Mouse (Mus musculus): Measurements from ENCODE around the gene Srl. TPM values are rescaled to one million over a fixed set of nuclear protein-coding genes. Genes with fewer than 3 reads are reported as not detected.

Gene Srl
- polyA plus RNA-seq, 2 experiments: 44.2 to 53.7 TPM

- 54% methylated on average over 2 of the region's 2 CpGs for WGBS
- H3K4me3 ChIP-seq (replicated peaks; ENCODE audit: low read length): no peak overlapping the region
- no peak overlapping the region for H3K4me2 ChIP-seq (replicated peaks; ENCODE audit: low read depth, low read length, severe bottlenecking)
- no peaks in the 10 kb centered on the region for H3K36me3 ChIP-seq (ENCODE audit: control insufficient read depth, insufficient read depth, low read length)
- no peaks in the 10 kb centered on the region for H3K27me3 ChIP-seq (ENCODE audit: control insufficient read depth, insufficient read depth, low read length)
- DNase-seq (ENCODE audit: low spot score) (no peak), ATAC-seq (ENCODE audit: low FRiP score, low read depth) (no peak)
- no peaks in the 10 kb centered on the region for H3K4me1 ChIP-seq (ENCODE audit: control insufficient read depth, insufficient read depth, low read length)
- no peaks in the 10 kb centered on the region for H3K9me3 ChIP-seq (ENCODE audit: control insufficient read depth, low read length)
- TF ChIP-seq POLR2A (IDR thresholded peaks at IDR 0.05; ENCODE audit: borderline replicate concordance, extremely low read depth, insufficient read depth, insufficient read length): no peak
- H3K27ac ChIP-seq (replicated peaks; ENCODE audit: low read depth, low read length): no peak overlapping the region
- H3K9ac ChIP-seq (ENCODE audit: low read depth, low read length, severe bottlenecking): no peak overlapping the region
Observed at GRCm38 (mm10) chr16:4576873-4577272, 35.3 kb upstream of the Srl start.

- H3K27ac ChIP-seq (replicated peaks; ENCODE audit: low read depth, low read length): no peak overlapping the region
- H3K4me3 ChIP-seq (replicated peaks; ENCODE audit: low read length): no peak overlapping the region
- DNase-seq (ENCODE audit: low spot score) (no peak), ATAC-seq (ENCODE audit: low FRiP score, low read depth) (no peak)
- H3K9me3 ChIP-seq (ENCODE audit: control insufficient read depth, low read length): no peaks in the 10 kb centered on the region
- peaks cover 2% of the 10 kb centered on the region for H3K4me1 ChIP-seq (ENCODE audit: control insufficient read depth, insufficient read depth, low read length)
- no peaks in the 10 kb centered on the region for H3K36me3 ChIP-seq (ENCODE audit: control insufficient read depth, insufficient read depth, low read length)
- WGBS: 17% methylated on average over 2 of the region's 2 CpGs
- TF ChIP-seq POLR2A (IDR thresholded peaks at IDR 0.05; ENCODE audit: borderline replicate concordance, extremely low read depth, insufficient read depth, insufficient read length): no peak
- H3K4me2 ChIP-seq (replicated peaks; ENCODE audit: low read depth, low read length, severe bottlenecking): no peak overlapping the region
- no peaks in the 10 kb centered on the region for H3K27me3 ChIP-seq (ENCODE audit: control insufficient read depth, insufficient read depth, low read length)
- no peak overlapping the region; the same call in 1 of the 2 replicates for H3K9ac ChIP-seq (ENCODE audit: low read depth, low read length, severe bottlenecking)
Observed at GRCm38 (mm10) chr16:4576038-4576437, 34.4 kb upstream of the Srl start.

- H3K4me3 ChIP-seq (replicated peaks; ENCODE audit: low read length): no peak overlapping the region
- H3K27me3 ChIP-seq (ENCODE audit: control insufficient read depth, insufficient read depth, low read length): no peaks in the 10 kb centered on the region
- H3K4me1 ChIP-seq (ENCODE audit: control insufficient read depth, insufficient read depth, low read length): peaks cover 10% of the 10 kb centered on the region
- H3K9ac ChIP-seq (ENCODE audit: low read depth, low read length, severe bottlenecking): no peak overlapping the region
- no peaks in the 10 kb centered on the region for H3K36me3 ChIP-seq (ENCODE audit: control insufficient read depth, insufficient read depth, low read length)
- DNase-seq (ENCODE audit: low spot score) (no peak), ATAC-seq (ENCODE audit: low FRiP score, low read depth) (peak; percentile 21; the same call in 1 of the 2 replicates)
- H3K4me2 ChIP-seq (replicated peaks; ENCODE audit: low read depth, low read length, severe bottlenecking): no peak overlapping the region
- no peaks in the 10 kb centered on the region for H3K9me3 ChIP-seq (ENCODE audit: control insufficient read depth, low read length)
- H3K27ac ChIP-seq (replicated peaks; ENCODE audit: low read depth, low read length): no peak overlapping the region
- 30% methylated on average over 4 of the region's 4 CpGs for WGBS
- TF ChIP-seq POLR2A (IDR thresholded peaks at IDR 0.05; ENCODE audit: borderline replicate concordance, extremely low read depth, insufficient read depth, insufficient read length): no peak
Observed at GRCm38 (mm10) chr16:4570737-4571136, 29.1 kb upstream of the Srl start.

- H3K4me2 ChIP-seq (replicated peaks; ENCODE audit: low read depth, low read length, severe bottlenecking): no peak overlapping the region
- TF ChIP-seq POLR2A (IDR thresholded peaks at IDR 0.05; ENCODE audit: borderline replicate concordance, extremely low read depth, insufficient read depth, insufficient read length): no peak
Observed at GRCm38 (mm10) chr16:4567912-4568311, 26.3 kb upstream of the Srl start.

GRCm38 (mm10) chr16:4560145-4560952 lies 18.7 kb upstream of the Srl start:
- H3K4me2 ChIP-seq (replicated peaks; ENCODE audit: low read depth, low read length, severe bottlenecking): peak overlapping the region; percentile 78
- 0 out of 2 replicates have a peak, but pooled peaks have one; percentile 28 for TF ChIP-seq POLR2A (IDR thresholded peaks at IDR 0.05; ENCODE audit: borderline replicate concordance, extremely low read depth, insufficient read depth, insufficient read length)
- H3K36me3 ChIP-seq (ENCODE audit: control insufficient read depth, insufficient read depth, low read length): no peaks in the 10 kb centered on the region
- H3K9me3 ChIP-seq (ENCODE audit: control insufficient read depth, low read length): no peaks in the 10 kb centered on the region
- peak; percentile 73 for DNase-seq (ENCODE audit: low spot score)
- peak; percentile 21; the same call in 1 of the 2 replicates for ATAC-seq (ENCODE audit: low FRiP score, low read depth)
- H3K4me1 ChIP-seq (ENCODE audit: control insufficient read depth, insufficient read depth, low read length): peaks cover 17% of the 10 kb centered on the region
- WGBS: 1% methylated on average over 36 of the region's 43 CpGs
- peak overlapping the region; percentile 77 for H3K9ac ChIP-seq (ENCODE audit: low read depth, low read length, severe bottlenecking)
- no peaks in the 10 kb centered on the region for H3K27me3 ChIP-seq (ENCODE audit: control insufficient read depth, insufficient read depth, low read length)
- H3K27ac ChIP-seq (replicated peaks; ENCODE audit: low read depth, low read length): peak overlapping the region; percentile 93
- H3K4me3 ChIP-seq (replicated peaks; ENCODE audit: low read length): peak overlapping the region; percentile 81

More at GRCm38 (mm10) chr16:4567912-4568311, 26.3 kb upstream of the Srl start:
- 24% methylated on average over 4 of the region's 4 CpGs for WGBS
- no peak; the same call in 1 of the 2 replicates for ATAC-seq (ENCODE audit: low FRiP score, low read depth)
- 0 out of 2 replicates have a peak overlapping the region, but pooled peaks have one; percentile 19 for H3K27ac ChIP-seq (replicated peaks; ENCODE audit: low read depth, low read length)
- DNase-seq (ENCODE audit: low spot score): peak; percentile 91
- H3K36me3 ChIP-seq (ENCODE audit: control insufficient read depth, insufficient read depth, low read length): no peaks in the 10 kb centered on the region
- no peak overlapping the region for H3K4me3 ChIP-seq (replicated peaks; ENCODE audit: low read length)
- H3K9me3 ChIP-seq (ENCODE audit: control insufficient read depth, low read length): no peaks in the 10 kb centered on the region
- no peaks in the 10 kb centered on the region for H3K27me3 ChIP-seq (ENCODE audit: control insufficient read depth, insufficient read depth, low read length)
- peaks cover 10% of the 10 kb centered on the region for H3K4me1 ChIP-seq (ENCODE audit: control insufficient read depth, insufficient read depth, low read length)
- no peak overlapping the region for H3K9ac ChIP-seq (ENCODE audit: low read depth, low read length, severe bottlenecking)

All from limb, embryonic 14.5 days (tissue).